Mouse (Mus musculus): Measurements from ENCODE around the gene Tekt4.

Gene Tekt4

GRCm38 (mm10) chr17:25433617-25434606, 20.5 kb upstream of the Tekt4 start, which contains the start of gene Cacna1h:
Gene Cacna1h, minus strand, starts transcription at chr17:25433783.
- peak; percentile 37 for DNase-seq

DNA sequence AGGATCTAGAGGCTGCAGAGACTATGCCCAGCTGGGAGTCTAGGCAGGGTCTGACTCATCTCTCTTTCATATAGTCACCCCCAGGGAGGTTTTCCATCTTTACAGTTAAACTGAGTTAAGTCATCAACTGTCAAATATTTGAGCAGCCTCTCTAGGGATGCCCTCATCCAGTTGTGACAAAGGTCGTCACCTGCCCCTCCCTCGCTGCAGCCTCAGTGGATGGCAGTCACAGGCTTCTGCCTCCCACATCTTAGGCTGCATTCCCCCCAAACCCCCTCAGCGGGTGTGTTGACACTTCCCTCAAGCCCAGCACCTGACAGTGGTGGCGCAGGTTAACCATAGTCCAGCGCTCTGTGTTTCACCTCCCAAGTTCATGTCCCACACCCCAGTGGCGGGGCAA, 13.0 kb upstream of the Tekt4 start:
- no peak for DNase-seq

GRCm38 (mm10) chr17:25442889-25443288, 11.5 kb upstream of the Tekt4 start:
- no peak for DNase-seq

GRCm38 (mm10) chr17:25445074-25445473, 9.3 kb upstream of the Tekt4 start:
- no peak for DNase-seq

- DNase-seq: no peak
These were observed 8.6 kb upstream of the Tekt4 start for GRCm38 (mm10) chr17:25445841-25446240.

GRCm38 (mm10) chr17:25447865-25448264, 6.5 kb upstream of the Tekt4 start:
- DNase-seq: no peak

- no peak for DNase-seq
These were observed 4.1 kb upstream of the Tekt4 start for GRCm38 (mm10) chr17:25450329-25450728.

GRCm38 (mm10) chr17:25452246-25452965, 2.0 kb upstream of the Tekt4 start:
- no peak for DNase-seq

GRCm38 (mm10) chr17:25456540-25456939, 2.1 kb downstream of the Tekt4 start:
- DNase-seq: no peak

GRCm38 (mm10) chr17:25462236-25462875, 7.9 kb downstream of the Tekt4 start:
- no peak for DNase-seq

DNA sequence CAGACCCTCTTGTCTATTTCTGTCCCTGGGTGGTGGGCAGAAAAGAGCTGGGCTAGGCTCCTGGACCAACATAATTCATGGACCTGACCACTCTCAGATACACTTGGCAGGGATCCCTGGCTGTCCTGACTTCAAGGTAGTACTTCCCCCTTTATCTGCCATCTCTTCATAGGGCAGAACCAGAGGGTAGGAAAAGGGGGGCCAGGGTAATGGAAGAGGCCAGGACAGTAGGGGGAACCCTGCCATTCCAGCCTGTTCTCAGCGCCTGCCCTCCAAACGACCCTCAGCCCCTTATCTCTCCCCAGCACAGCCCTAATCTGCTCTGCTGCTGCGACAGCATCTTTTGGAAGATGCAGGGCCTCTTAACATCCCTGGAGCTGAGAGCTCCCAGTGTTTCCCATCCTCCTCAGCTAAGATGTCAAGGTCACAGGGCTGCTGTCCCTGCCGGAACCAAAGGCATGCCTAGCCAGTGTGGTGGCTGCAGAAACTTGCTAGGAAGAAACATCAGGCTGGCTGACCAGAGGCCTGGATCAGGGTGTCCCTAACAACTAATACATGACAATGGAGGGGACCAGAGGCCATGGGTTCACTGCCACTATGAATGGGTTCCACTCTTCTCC, 9.0 kb downstream of the Tekt4 start:
- DNase-seq: no peak

DNA sequence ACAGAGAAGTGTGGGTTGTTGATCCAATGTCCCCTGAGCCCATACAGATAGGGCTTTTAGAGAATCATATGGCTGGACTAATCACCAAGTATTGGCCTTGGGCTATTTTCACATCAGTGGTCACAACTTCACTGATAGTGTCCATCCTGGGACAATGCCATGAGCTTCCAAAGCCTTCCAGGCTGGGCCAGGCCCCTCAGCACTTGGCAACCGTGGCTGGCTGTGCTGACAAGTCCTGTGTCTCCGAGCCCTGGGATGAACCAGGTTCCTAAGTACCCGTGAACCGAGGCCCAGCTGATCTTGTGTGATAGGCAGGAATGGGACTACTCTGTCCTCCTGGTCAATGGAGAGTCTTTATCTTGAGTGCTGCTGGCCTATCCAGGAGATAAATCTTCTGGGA, 9.7 kb downstream of the Tekt4 start:
- DNase-seq: no peak

DNA sequence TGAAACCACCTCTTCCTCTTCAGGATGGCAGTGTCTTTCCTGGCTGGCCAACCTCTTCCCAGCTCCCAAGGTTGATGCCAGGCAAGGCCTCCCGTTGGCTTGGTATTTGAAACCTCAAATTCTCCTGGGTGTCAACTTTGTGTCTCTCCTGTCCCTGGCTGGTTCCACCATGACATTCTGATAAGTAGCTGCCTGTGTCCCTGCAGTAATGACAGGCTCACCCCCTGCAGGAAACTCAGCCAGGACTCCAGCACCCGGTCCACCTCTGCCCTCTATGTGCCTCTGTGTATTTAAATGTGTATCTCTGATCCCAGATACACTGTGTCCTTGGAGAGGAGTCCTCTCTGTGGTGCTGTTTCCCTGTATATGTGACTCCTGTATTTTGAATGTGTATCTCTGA, 11.8 kb downstream of the Tekt4 start:
- DNase-seq: no peak

DNA sequence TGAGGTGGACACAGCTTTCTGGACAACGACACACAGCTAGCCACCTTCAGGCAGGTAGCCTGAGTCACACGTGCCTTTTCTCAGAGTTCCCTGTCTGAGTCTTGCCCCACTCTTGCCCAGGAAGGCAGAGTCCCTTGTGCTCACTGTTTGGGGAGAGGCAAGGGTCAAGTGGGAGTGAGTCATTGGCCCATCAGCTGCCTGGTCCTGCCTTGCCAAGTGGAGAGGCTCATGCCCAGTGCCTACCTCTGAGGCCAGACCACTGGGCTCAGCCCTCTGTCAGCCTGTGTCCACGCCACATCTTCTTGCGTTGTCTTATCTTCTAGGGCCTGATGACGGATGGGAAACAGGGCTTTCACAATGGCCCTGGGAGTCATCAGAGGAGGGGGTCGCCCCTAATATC, 13.4 kb downstream of the Tekt4 start:
- no peak for DNase-seq

DNA sequence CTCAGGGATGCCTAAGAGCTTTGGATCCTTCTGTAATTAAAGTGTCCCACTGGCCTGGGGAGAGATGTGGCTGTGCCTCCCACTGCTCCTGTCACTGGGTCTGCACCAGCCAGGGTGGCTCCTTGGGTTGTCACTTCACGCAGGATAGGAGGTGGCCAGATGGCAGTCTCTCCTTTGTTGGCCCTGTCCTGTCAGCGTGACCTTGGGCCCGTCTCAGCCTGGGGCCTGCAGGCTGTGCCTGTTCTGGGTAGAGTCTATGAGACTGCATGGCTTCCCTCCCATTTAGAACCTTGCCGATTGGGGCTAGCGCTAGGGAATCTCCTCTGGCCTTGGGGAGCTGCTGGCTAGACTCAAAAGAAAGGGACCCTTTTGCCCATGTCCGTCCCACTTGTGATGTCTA, 13.9 kb downstream of the Tekt4 start:
- DNase-seq: no peak

- peak; percentile 11 for DNase-seq
These were observed 15.4 kb downstream of the Tekt4 start for GRCm38 (mm10) chr17:25469798-25470197.

GRCm38 (mm10) chr17:25471418-25471817, 17.0 kb downstream of the Tekt4 start:
- DNase-seq: no peak

- no peak for DNase-seq
These were observed 17.6 kb downstream of the Tekt4 start for GRCm38 (mm10) chr17:25472044-25472443.

DNA sequence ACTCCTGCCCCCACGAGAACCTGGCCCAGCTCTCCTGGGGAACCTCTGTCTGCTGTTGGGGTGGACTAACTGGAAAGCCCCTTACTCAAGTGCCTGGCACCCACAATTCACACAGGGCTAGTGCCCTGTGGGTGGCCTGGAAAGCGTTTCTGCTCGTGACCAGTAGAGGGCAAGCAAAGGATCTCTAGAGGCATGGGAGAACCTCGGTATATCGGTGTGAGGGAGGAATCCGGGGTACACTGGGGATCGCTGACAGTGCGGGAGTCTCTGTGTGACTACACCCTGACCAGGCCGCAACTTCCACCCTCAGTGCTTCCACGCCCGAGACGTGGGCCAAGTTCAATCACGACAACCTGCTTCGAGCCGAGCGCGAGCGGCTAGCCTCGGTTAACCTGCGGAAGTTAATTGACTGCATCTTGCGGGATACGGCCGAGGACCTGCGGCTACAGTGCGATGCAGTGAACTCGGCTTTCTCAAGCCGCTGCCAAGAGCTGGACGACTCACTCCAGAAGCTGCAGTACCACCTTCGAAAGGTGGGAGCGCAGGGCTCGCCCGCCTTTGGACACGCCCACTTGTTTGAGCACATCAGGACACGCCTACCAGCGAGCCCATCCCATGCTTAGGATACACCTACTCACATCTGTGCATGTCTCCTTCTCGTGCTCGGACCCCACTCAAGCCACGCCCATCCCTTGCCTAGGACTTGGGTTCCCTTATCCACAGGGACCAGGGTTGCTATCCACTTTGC, 20.1 kb downstream of the Tekt4 start:
- peak; percentile 60 for DNase-seq

- DNase-seq: peak; percentile 51
These were observed 21.7 kb downstream of the Tekt4 start for GRCm38 (mm10) chr17:25475946-25476744.

- DNase-seq: no peak
These were observed 25.7 kb downstream of the Tekt4 start for GRCm38 (mm10) chr17:25480152-25480551.
